In the genomic region with DNA sequence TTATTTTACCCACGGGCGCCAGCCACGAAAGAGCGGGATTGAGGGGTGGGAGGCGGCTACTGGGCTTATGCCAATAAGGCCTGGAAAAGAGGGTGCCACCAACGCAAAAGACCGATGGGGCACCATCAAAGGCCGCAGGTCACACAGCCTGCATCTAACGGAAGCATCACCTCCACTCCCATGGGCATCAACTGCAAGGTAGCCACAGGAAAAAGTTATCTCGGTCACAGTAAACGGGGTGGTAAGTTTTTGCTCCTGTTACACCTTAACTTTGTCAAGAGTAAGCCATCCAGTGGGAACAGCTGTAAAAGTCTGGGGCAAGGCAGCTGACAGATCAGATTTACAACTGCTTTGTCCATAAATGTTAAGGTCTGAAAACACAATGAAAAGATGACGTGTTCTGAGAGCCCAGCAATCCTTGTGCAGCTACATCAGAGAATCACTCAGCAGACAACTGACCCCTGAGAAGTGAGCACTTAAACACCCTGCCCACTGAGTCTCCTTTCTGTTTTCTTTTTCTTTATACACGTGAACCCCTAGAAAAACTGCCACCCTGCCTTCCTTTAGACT, we compare ENCODE assay signal across 8 mouse cellular contexts. TPM values are rescaled to one million over a fixed set of nuclear protein-coding genes. Genes with fewer than 3 reads are reported as not detected.
DNase-seq lines count a peak whose midpoint lies in the region; ATAC-seq and TF ChIP-seq lines count a peak whose summit lies in the region.

No protein-coding gene starts in this region.

- H3K4me1 ChIP-seq in kidney, embryonic 14.5 days (ENCODE audit: control insufficient read depth, insufficient read depth, low read length): peaks cover 19% of the 10 kb centered on the region
- peaks cover 3% of the 10 kb centered on the region; the same call in 1 of the 2 replicates for H3K4me1 ChIP-seq in kidney, adult 2 months (ENCODE audit: control insufficient read depth, insufficient read depth, low read length)
- H3K4me1 ChIP-seq in limb, embryonic 11.5 days (ENCODE audit: control insufficient read depth, insufficient read depth, low read length): peaks cover 18% of the 10 kb centered on the region
- peaks cover 31% of the 10 kb centered on the region for H3K4me1 ChIP-seq in neural tube, embryonic 14.5 days (ENCODE audit: control insufficient read depth, insufficient read depth, low read length)
- no peaks in the 10 kb centered on the region for H3K4me1 ChIP-seq in midbrain, embryonic 15.5 days

- TF ChIP-seq POLR2A in kidney, adult 2 months (IDR thresholded peaks at IDR 0.05; ENCODE audit: low read depth, low read length): no peak

- peak overlapping the region; percentile 63; the same call in 1 of the 2 replicates for H3K9ac ChIP-seq in kidney, embryonic 14.5 days (ENCODE audit: low read depth, low read length)
- H3K9ac ChIP-seq in limb, embryonic 11.5 days (ENCODE audit: low read length): no peak overlapping the region
- H3K9ac ChIP-seq in neural tube, embryonic 14.5 days (replicated peaks; ENCODE audit: low read depth, low read length): peak overlapping the region; percentile 39; the same call in 1 of the 2 replicates
- no peak overlapping the region for H3K9ac ChIP-seq in midbrain, embryonic 15.5 days

- H3K27me3 ChIP-seq in kidney, embryonic 14.5 days (ENCODE audit: control insufficient read depth, insufficient read depth, low read length): no peaks in the 10 kb centered on the region; the same call in none of the 2 replicates
- H3K27me3 ChIP-seq in kidney, adult 2 months (replicated peaks; ENCODE audit: control insufficient read depth, insufficient read depth, low read length): no peaks in the 10 kb centered on the region
- peaks cover 14% of the 10 kb centered on the region; the same call in 1 of the 2 replicates for H3K27me3 ChIP-seq in limb, embryonic 11.5 days (ENCODE audit: control insufficient read depth, insufficient read depth, low read length)
- H3K27me3 ChIP-seq in neural tube, embryonic 14.5 days (ENCODE audit: control insufficient read depth, insufficient read depth, low read length): no peaks in the 10 kb centered on the region
- H3K27me3 ChIP-seq in midbrain, embryonic 15.5 days (replicated peaks): peaks cover 81% of the 10 kb centered on the region

- ATAC-seq in kidney, embryonic 14.5 days (ENCODE audit: low FRiP score, low TSS enrichment): peak; percentile 29
- ATAC-seq in limb, embryonic 11.5 days (ENCODE audit: insufficient number of reproducible peaks, low FRiP score, low TSS enrichment, low read depth): peak; percentile 35; the same call in 1 of the 2 replicates
- 0 out of 2 replicates have a peak, but pooled peaks have one; percentile 38 for ATAC-seq in neural tube, embryonic 14.5 days (ENCODE audit: low read depth)
- ATAC-seq in midbrain, embryonic 15.5 days (replicated peaks): no peak

- no peak for DNase-seq in kidney, adult 2 months
- peak; percentile 64 for DNase-seq in embryo, embryonic 11 days
- peak; percentile 58 for DNase-seq in limb, embryonic 11.5 days (ENCODE audit: low spot score)
- DNase-seq in layer of hippocampus, adult 2 months (ENCODE audit: low spot score in 2 of 2): no peak
- no peak for DNase-seq in left cerebral cortex, postnatal 4 days

- H3K9me3 ChIP-seq in kidney, embryonic 14.5 days (ENCODE audit: control insufficient read depth, low read length): no peaks in the 10 kb centered on the region
- H3K9me3 ChIP-seq in limb, embryonic 11.5 days (ENCODE audit: control insufficient read depth, low read length): no peaks in the 10 kb centered on the region
- no peaks in the 10 kb centered on the region for H3K9me3 ChIP-seq in neural tube, embryonic 14.5 days (ENCODE audit: control insufficient read depth, low read length)
- H3K9me3 ChIP-seq in midbrain, embryonic 15.5 days: no peaks in the 10 kb centered on the region

- 8% methylated on average over 13 of the region's 13 CpGs for WGBS in kidney, embryonic 14.5 days
- WGBS in kidney, adult 2 months: 64% methylated on average over 13 of the region's 13 CpGs
- under 1% methylated on average over 13 of the region's 13 CpGs for WGBS in limb, embryonic 11.5 days
- WGBS in neural tube, embryonic 14.5 days: 9% methylated on average over 13 of the region's 13 CpGs
- WGBS in midbrain, embryonic 15.5 days: 4% methylated on average over 13 of the region's 13 CpGs

- peak overlapping the region; percentile 32; the same call in 1 of the 2 replicates for H3K4me3 ChIP-seq in kidney, embryonic 14.5 days (ENCODE audit: low read length)
- no peak overlapping the region for H3K4me3 ChIP-seq in kidney, adult 2 months (ENCODE audit: insufficient read depth, low read depth, low read length)
- H3K4me3 ChIP-seq in limb, embryonic 11.5 days (ENCODE audit: low read depth, low read length): peak overlapping the region; percentile 24
- peak overlapping the region; percentile 20; the same call in 1 of the 2 replicates for H3K4me3 ChIP-seq in neural tube, embryonic 14.5 days (ENCODE audit: low read depth, low read length)
- no peak overlapping the region for H3K4me3 ChIP-seq in layer of hippocampus, adult 2 months
- H3K4me3 ChIP-seq in midbrain, embryonic 15.5 days: no peak overlapping the region

- no peak overlapping the region; the same call in 1 of the 2 replicates for H3K27ac ChIP-seq in kidney, embryonic 14.5 days (ENCODE audit: low read depth, low read length)
- no peak overlapping the region for H3K27ac ChIP-seq in kidney, adult 2 months (ENCODE audit: insufficient read depth, low read depth, low read length)
- no peak overlapping the region for H3K27ac ChIP-seq in limb, embryonic 11.5 days (replicated peaks; ENCODE audit: low read depth, low read length)
- H3K27ac ChIP-seq in neural tube, embryonic 14.5 days (ENCODE audit: low read depth, low read length): peak overlapping the region; percentile 78
- H3K27ac ChIP-seq in layer of hippocampus, adult 2 months: no peak overlapping the region
- no peak overlapping the region for H3K27ac ChIP-seq in midbrain, embryonic 15.5 days

- no peak for TF ChIP-seq CTCF in kidney, adult 2 months (conservative IDR thresholded peaks at IDR 0.05; ENCODE audit: insufficient read depth, insufficient read length, low read depth, low read length)
- no peak for TF ChIP-seq CTCF in layer of hippocampus, adult 2 months (conservative IDR thresholded peaks at IDR 0.05)

- H3K4me2 ChIP-seq in kidney, embryonic 14.5 days (replicated peaks; ENCODE audit: low read depth, low read length): peak overlapping the region; percentile 59
- H3K4me2 ChIP-seq in limb, embryonic 11.5 days (ENCODE audit: low read depth, severe bottlenecking): peak overlapping the region; percentile 51
- H3K4me2 ChIP-seq in neural tube, embryonic 14.5 days (ENCODE audit: low read depth, low read length): peak overlapping the region; percentile 66
- H3K4me2 ChIP-seq in midbrain, embryonic 15.5 days: no peak overlapping the region

- H3K36me3 ChIP-seq in kidney, embryonic 14.5 days (ENCODE audit: control insufficient read depth, insufficient read depth, low read length): no peaks in the 10 kb centered on the region
- no peaks in the 10 kb centered on the region for H3K36me3 ChIP-seq in kidney, adult 2 months (ENCODE audit: control insufficient read depth, insufficient read depth, low read length)
- H3K36me3 ChIP-seq in limb, embryonic 11.5 days (ENCODE audit: control insufficient read depth, insufficient read depth, low read length): no peaks in the 10 kb centered on the region
- H3K36me3 ChIP-seq in neural tube, embryonic 14.5 days (ENCODE audit: control insufficient read depth, insufficient read depth, low read length): no peaks in the 10 kb centered on the region
- H3K36me3 ChIP-seq in midbrain, embryonic 15.5 days (replicated peaks): no peaks in the 10 kb centered on the region

- intact Hi-C loops in left cerebral cortex, postnatal 4 days (cut with DNase I): loop anchor here (5.0 to 10.0 kb wide), 2 partner anchors 151 to 822 kb away; a partner anchor contains a TSS

RNA-seq across cellular contexts. Expression of a gene that starts 5.6 kb away (rescaled TPM):
- polyA plus RNA-seq in kidney, embryonic 14.5 days (2014; fragmentation: Nextera tagmentation; extraction: Ambion mirVana): 29.2 and 33.8 TPM in 2 replicates
- polyA plus RNA-seq in kidney, adult 2 months (2012; rRNA removed): 12.4 and 22.2 TPM in 2 replicates
- polyA plus RNA-seq in limb, embryonic 11.5 days (2014; fragmentation: Nextera tagmentation; extraction: Ambion mirVana): 15.3 and 20.3 TPM in 2 replicates
- polyA plus RNA-seq in neural tube, embryonic 14.5 days (2014; fragmentation: Nextera tagmentation; extraction: Ambion mirVana): 26.1 and 31.5 TPM in 2 replicates
- total RNA-seq in layer of hippocampus, adult 2 months (2021): 10 to 100 TPM; 14.1 to 15.7 TPM
- 4.8 and 5.4 TPM in 2 replicates for polyA plus RNA-seq in midbrain, embryonic 15.5 days (2015; fragmentation: Nextera tagmentation; extraction: Ambion mirVana)
- total RNA-seq in left cerebral cortex, postnatal 4 days (2021): 1 to 10 TPM; 4.5 to 4.9 TPM

Comparison
In these comparisons a context has a peak if more than half of its experiments do, and no peak if none do; other contexts are left out.
1. H3K4me3 ChIP-seq: peak in kidney, embryonic 14.5 days (single experiment), limb, embryonic 11.5 days (single experiment) and neural tube, embryonic 14.5 days (single experiment); none in kidney, adult 2 months (single experiment), layer of hippocampus, adult 2 months (single experiment) and midbrain, embryonic 15.5 days (single experiment).
2. H3K9ac ChIP-seq: peak in kidney, embryonic 14.5 days (single experiment) and neural tube, embryonic 14.5 days (single experiment); none in limb, embryonic 11.5 days (single experiment) and midbrain, embryonic 15.5 days (single experiment).
3. DNase-seq: peak in embryo, embryonic 11 days (single experiment) and limb, embryonic 11.5 days (single experiment); none in kidney, adult 2 months (single experiment), layer of hippocampus, adult 2 months (0 of 2) and left cerebral cortex, postnatal 4 days (single experiment).